Mouse (Mus musculus): ENCODE measurements around the gene Uvrag.

The Uvrag gene

GRCm38 (mm10) chr7:99091915-99092645 is 48.9 kb downstream of the Uvrag start:
- DNase-seq: no peak

DNA sequence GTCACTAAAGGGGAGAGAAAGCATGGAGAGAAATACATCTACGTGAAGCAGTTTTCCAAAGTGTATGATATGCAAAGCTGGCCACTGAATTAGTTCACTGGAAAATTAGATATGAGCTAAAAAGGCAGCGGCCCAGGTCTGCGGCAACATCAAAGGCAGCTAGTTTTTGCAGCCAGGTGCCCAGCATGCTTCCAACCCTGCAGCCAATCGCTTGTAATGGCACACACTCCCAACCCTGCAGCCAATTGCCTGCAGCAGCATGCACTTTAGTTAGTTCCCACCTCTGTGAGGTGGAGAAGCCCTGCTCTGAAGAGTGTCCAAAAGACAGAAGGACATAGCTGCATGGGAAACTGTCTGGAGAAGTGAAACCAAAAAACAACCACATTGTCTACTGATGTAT is 51.2 kb downstream of the Uvrag start:
- DNase-seq: no peak

DNA sequence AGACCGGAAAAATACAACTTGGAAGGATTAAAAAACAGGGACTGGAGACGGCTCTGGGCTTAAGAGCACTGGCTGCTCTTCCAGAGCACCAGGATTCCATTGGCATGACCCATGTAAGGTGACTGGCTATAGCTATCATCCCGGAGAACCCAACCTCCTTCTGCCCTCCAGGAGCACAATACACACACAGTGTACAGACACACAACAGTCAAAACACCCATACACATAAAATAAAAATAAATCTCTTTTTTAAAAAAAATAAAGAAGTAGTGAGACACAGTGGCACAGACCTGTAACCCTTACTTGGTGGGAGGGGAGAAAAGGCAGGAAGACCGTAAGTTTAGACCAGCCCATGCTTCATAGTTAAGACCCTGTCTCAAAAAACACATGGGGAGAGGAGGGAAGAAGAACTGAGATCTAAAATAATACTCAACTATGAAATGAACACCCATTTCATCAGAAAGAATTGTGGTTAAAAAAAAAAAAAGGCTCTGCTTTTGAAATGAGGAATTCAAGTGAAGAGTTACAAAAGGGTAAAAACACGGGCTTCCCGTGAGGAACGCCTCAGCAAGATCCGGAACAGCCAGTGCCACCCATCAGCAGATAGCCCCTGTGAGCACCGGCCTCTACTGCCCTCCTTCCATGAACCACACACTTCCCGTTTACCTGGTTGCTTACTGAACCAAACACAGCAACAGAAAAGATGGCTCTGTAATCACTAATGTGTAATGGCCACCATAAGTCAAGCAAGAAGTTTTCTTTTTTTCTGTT is 52.2 kb downstream of the Uvrag start:
- no peak for DNase-seq

- DNase-seq: no peak
These were observed 53.4 kb downstream of the Uvrag start for GRCm38 (mm10) chr7:99087581-99087980.

DNA sequence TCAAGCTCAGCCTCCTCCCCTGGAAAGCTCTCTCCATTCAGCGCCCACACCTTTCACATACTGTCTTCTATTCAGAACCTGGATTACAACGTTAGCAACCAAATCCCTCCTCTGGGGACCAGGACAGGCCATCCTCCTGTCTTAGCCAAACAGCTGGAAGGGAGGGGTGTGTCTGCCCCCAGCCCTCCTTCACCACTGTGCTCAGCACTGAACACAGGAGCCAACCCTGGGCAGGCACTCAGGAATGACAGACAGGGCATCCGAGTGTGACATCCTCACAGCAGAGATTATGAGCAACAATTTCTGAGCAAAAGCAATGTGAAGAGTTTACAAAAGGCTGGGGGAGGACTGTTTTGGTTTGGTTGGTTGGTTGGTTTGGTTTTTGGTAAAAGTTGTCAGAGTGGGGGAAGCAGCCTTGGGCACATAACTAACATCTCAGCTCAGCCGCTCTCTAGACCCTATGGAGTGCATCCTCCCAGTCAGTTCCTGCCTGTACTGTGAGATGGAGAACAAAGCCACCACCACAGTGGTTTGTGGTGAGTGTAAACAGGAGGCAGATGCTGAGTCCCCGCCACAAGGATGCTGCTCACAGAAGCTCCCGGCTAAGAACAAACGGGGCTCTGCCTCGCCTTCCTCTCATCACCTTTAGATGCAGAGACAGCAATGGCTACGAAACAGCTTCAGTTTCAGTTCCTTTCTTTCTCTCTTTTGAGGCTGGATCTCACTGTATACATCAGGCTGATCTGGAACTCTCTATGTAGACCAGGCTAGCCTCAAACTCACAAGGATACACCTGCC is 54.1 kb downstream of the Uvrag start:
- DNase-seq: no peak

DNA sequence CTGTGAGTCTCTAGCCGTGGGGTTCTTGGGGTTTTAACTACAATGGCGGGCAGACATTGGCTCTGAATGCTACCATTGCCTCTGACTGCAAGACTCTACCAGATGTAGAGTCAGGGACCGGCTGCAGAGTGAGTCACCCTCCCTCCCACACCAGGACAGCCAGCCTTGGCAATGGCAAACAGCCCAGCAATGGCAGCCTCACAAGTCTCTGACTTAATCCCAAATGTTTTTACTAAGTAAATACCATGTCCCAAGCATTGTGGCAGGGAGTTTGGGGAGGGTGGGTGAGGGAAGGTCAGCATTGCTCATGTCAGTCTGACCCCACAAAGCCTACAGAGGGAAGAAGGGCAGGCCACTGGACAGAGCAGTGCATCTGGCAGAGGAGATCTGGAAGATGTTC is 55.7 kb downstream of the Uvrag start:
- DNase-seq: no peak

GRCm38 (mm10) chr7:99079522-99079921 is 61.4 kb downstream of the Uvrag start:
- DNase-seq: peak; percentile 63

DNA sequence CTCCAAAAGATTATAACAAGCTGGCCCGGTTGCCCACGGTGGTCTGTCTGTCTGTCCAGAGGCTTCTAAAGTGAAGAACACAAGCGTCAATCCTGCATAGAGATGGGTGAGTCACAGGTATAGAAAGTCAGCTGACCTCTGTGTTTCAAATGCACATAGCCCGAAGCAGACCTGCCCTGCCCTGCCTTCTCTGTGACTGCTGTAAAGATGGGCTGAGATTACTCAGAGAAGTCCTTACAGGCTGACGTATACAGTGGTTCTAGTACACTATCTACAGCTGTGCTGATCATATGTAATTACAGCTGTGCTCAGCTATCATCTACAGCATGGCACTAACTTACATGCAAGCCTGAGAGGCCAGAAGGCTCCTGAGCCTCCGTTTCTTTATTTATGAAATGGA is 62.1 kb downstream of the Uvrag start:
- no peak for DNase-seq

DNA sequence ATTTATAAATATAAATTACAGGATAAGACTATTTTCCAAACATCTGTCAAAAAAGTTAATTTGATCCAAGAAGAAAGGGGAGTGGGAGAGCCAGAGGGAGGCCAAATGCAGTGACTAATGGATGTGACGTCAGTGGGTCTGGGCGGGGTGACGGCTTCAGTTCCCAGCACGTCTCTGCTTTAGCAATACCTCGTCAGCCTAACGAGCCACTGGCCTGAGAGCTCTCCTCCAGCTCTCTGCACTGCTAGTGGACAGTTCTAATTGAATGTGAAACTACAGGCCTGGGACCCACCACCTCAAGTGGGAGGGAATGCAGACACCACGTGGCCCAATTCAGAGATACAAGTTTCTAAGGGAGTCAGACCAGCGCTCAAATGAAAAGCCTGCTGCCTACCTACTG is 63.7 kb downstream of the Uvrag start:
- DNase-seq: no peak

- no peak for DNase-seq
These were observed 65.8 kb downstream of the Uvrag start for GRCm38 (mm10) chr7:99075101-99075500.

GRCm38 (mm10) chr7:99073734-99074372 is 67.1 kb downstream of the Uvrag start:
- peak; percentile 72 for DNase-seq

DNA sequence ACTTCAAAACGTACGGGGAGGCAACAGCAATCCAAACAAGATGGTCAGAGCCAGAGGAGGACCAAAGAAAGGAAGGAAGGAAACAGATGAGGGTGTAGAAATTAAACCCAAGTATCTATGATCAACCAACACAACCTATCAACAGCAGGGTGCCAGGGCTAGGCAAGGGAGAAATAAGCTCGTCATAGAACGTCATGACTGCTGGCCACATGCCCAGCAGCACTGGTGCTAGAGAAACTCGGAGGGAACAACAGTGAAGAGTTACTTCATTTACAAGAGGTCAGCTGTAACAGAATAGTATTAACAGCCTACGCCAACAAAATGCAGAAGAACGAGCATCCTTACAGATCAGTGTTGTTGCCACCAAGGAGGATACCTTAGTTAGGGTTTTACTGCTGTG is 73.2 kb downstream of the Uvrag start:
- DNase-seq: no peak

GRCm38 (mm10) chr7:99065920-99066319 is 75.0 kb downstream of the Uvrag start:
- no peak for DNase-seq

GRCm38 (mm10) chr7:99065391-99065831 is 75.5 kb downstream of the Uvrag start:
- no peak for DNase-seq

DNA sequence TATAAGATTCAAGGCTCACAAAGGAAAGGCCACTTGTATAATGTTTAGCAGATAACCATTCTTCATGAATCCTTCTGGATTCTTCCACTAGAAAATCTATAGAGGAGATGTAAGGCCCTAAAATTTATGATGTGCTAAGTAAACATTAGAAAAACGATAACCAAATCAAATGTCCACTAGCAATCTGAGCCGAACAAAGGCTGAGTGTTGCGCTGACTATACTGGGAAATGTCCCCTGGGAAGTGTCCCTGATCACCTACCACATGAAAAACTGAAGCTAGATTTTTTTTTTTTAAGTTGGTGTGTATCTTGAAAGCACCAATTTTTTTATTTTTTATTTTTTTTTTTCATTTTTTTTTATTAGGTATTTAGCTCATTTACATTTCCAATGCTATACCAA is 76.1 kb downstream of the Uvrag start:
- DNase-seq: no peak

DNA sequence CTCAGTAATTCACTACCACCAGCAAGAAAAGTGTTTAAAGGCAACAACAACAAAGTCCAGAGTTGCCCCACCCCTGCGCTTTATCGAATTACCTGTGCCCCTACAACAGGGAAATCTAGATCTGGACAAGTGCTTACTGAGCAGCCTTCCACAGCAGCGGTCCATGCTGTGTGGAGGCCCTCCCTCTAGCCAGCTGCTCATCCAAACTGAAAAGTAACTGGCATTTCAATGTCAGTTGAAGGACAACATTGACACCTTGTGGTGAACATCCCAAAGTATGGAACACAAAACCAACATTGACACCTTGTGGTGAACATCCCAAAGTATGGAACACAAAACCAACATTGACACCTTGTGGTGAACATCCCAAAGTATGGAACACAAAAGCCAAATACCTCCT is 78.7 kb downstream of the Uvrag start:
- peak; percentile 38 for DNase-seq

DNA sequence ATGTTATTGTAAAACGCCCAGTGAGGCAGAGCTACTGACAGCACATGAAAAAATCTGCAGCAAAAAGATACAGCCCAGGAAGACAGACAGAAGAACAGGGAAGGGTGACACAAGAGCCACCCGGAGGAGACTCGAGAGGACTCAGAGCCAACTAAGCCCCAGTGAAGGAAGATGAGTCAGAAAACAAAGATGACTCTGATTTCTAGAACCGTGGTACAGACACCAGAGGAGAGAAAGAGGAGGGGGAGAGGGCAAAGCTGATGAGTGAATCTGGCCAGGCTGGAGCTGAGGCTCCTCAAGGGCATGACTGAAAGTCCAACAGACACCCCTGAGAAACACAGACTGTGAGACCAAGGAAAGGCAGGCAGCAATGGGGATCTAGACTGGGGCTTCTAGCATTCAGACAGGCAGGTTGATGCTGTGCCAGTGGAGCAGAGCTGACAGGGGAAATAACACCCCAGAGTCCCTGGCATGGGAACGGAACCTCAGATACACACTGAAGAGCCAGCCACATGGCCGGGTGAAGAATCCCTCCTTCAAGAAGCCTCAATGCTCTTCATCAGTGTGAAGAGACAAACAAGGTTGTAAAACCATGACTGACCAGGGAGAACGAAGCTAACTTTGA is 79.8 kb downstream of the Uvrag start:
- no peak for DNase-seq

DNA sequence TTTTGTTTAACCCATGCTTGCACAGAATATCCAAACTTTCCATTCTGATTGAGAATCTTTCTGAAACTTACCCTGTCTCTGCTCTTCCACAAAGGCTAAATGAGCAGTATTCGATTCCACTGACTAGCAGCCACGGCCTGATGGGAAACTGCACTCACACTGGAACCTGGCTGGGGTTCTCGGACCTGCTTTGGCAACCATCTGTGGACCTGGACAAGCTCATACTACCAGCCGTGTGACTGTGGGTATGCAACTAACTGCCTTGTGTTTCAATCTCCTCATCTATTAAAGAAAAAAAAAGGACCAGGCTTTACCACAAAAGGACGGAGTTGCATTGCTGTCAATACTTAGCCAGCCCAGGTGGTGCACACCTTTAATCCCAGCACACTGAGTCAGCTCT is 80.5 kb downstream of the Uvrag start:
- DNase-seq: no peak

- no peak for DNase-seq
These were observed 81.0 kb downstream of the Uvrag start for GRCm38 (mm10) chr7:99059934-99060333.

- peak; percentile 26 for DNase-seq
These were observed 83.8 kb downstream of the Uvrag start for GRCm38 (mm10) chr7:99057053-99057630.

GRCm38 (mm10) chr7:99053626-99054025 is 87.3 kb downstream of the Uvrag start:
- peak; percentile 49 for DNase-seq

All from retina, postnatal 1 day (tissue).